Mouse (Mus musculus) lung, postnatal 0 days (tissue): ENCODE data around the gene Thtpa. TPM values are rescaled to one million over a fixed set of nuclear protein-coding genes. Genes with fewer than 3 reads are reported as not detected.
A peak's percentile ranks its signal among the peaks of the same experiment; 100 is the strongest.

Experiments used
- ATAC-seq: fragments of 200-750 bp; cut with Nextera tagmentation; 2 replicates; pipeline ENCODE4 v1.8.0; 2017; ENCODE audit warnings: moderate library complexity
- DNase-seq: peaks from one replicate; pipeline ENCODE4 v3.0.0-alpha.2; 2016; ENCODE audit warnings: low spot score
- H3K27ac ChIP-seq: fragments of 300-500 bp; sonication (generic); 2 replicates; pipeline ENCODE4 v1.5.1; 2014; ENCODE audit warnings: antibody characterized with exemption, mild to moderate bottlenecking, low read length, mixed read lengths
- H3K27me3 ChIP-seq: fragments of 300-500 bp; sonication (generic); replicated peaks from 2 replicates; pipeline ENCODE4 v1.6.1; 2014; ENCODE audit warnings: low read length, mixed read lengths; ENCODE audit not compliant: insufficient read depth
- H3K36me3 ChIP-seq: fragments of 300-500 bp; sonication (generic); 2 replicates; pipeline ENCODE4 v1.6.1; 2014; ENCODE audit warnings: low read length, mixed read lengths; ENCODE audit not compliant: insufficient read depth
- H3K4me1 ChIP-seq: fragments of 300-500 bp; sonication (generic); 2 replicates; pipeline ENCODE4 v1.6.1; 2014; ENCODE audit warnings: antibody characterized with exemption, low read depth, low read length, mixed read lengths; ENCODE audit not compliant: insufficient read depth
- H3K4me2 ChIP-seq: fragments of 300-500 bp; sonication (generic); replicated peaks from 2 replicates; pipeline ENCODE4 v1.6.1; 2014; ENCODE audit warnings: low read depth, mild to moderate bottlenecking, low read length, moderate library complexity, mixed read lengths
- H3K4me3 ChIP-seq: fragments of 300-500 bp; sonication (generic); 2 replicates; pipeline ENCODE4 v1.5.1; 2014; ENCODE audit warnings: low read depth, low read length
- H3K9ac ChIP-seq: fragments of 300-500 bp; sonication (generic); replicated peaks from 2 replicates; pipeline ENCODE4 v1.6.1; 2014; ENCODE audit warnings: low read depth, mild to moderate bottlenecking
- H3K9me3 ChIP-seq: fragments of 300-500 bp; sonication (generic); 2 replicates; pipeline ENCODE4 v1.6.1; 2016; ENCODE audit warnings: low read length, mixed read lengths
- CTCF ChIP-seq: IDR thresholded peaks from 2 replicates; pipeline ENCODE4 v1.5.1; 2016; ENCODE audit warnings: antibody characterized with exemption, mild to moderate bottlenecking
- EP300 ChIP-seq: IDR thresholded peaks from 2 replicates; pipeline ENCODE4 v1.6.1; 2016; ENCODE audit warnings: antibody characterized with exemption, mild to moderate bottlenecking, control low read depth
- WGBS: fragments of 180-500 bp; shearing (Covaris S2); extraction: QIAGEN DNeasy Blood & Tissue Kit; methylation state at CpG from one replicate; pipeline ENCODE4 v1.1.7; 2014; 5-methylcytosine and 5-hydroxymethylcytosine counted together
- polyA plus RNA-seq: library from polyadenylated mRNA; unstranded; fragments of >200 nt; fragmentation: Nextera tagmentation; extraction: Ambion mirVana; gene quantifications from 2 replicates; pipeline ENCODE4 v1.2.1, GENCODE M21; 2015

The Thtpa gene
- polyA plus RNA-seq, 1 experiment from 2014 or later: 14.1 TPM

DNA sequence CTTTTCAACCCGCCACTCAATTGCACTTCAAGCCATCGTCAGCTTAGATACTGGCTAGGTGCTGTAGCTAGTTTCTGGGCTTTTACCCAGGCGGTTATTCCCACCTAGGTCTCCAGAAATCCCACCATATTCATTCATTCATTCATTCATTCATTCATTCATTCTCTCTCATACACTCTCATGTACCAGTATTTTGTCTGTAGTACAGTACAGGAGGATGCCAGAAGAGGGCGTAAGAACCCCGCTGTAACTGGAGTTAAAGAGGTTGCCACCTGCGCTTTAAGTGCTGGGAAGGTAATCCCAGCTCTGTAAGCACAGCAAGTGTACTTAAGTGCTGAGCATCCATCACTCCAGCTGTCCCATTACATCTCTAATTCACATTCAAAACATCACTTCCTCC, 657 bp upstream of the Thtpa start:
- Histone ChIP-seq H3K4me1 (peaks cover 8% of the 10 kb centered on the region), H3K9me3 (no peaks in the 10 kb centered on the region), H3K4me3 (no peak overlapping the region), H3K4me2 (no peak overlapping the region), H3K27ac (no peak overlapping the region), H3K27me3 (no peaks in the 10 kb centered on the region), H3K36me3 (no peaks in the 10 kb centered on the region), H3K9ac (no peak overlapping the region)
- TF ChIP-seq CTCF (peak; percentile 44), EP300 (no peak)
- no peak for DNase-seq
- ATAC-seq: no peak
- 39% methylated on average over 6 of the region's 6 CpGs for WGBS

GRCm38 (mm10) chr14:55095263-55095662, 679 bp downstream of the Thtpa start:
- Histone ChIP-seq H3K4me1 (peaks cover 8% of the 10 kb centered on the region; the same call in 1 of the 2 replicates), H3K27me3 (no peaks in the 10 kb centered on the region), H3K9ac (peak overlapping the region; percentile 68), H3K4me3 (peak overlapping the region; percentile 58), H3K36me3 (peaks cover 4% of the 10 kb centered on the region; the same call in 1 of the 2 replicates), H3K27ac (peak overlapping the region; percentile 17; the same call in 1 of the 2 replicates), H3K9me3 (no peaks in the 10 kb centered on the region), H3K4me2 (peak overlapping the region; percentile 74)
- no peak for TF ChIP-seq CTCF
- no peak for TF ChIP-seq EP300
- no peak for DNase-seq
- WGBS: 45% methylated on average over 9 of the region's 9 CpGs
- ATAC-seq: no peak

DNA sequence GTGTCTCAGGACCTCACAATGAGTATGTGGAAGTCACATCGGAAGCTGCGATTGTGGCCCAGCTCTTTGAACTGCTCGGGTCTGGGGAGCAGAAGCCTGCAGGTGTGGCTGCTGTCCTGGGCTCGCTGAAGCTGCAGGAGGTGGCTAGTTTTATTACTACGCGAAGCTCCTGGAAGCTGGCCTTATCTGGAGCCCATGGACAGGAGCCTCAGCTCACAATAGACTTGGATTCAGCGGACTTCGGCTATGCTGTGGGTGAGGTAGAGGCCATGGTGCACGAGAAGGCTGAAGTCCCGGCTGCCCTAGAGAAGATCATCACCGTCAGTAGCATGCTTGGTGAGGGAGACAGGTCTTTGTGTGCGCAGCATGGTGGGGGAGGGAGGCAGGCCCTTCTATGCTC, 1.1 kb downstream of the Thtpa start:
- H3K4me1 ChIP-seq: peaks cover 8% of the 10 kb centered on the region; the same call in 1 of the 2 replicates
- no peaks in the 10 kb centered on the region for H3K9me3 ChIP-seq
- no peak overlapping the region for H3K9ac ChIP-seq
- WGBS: 58% methylated on average over 12 of the region's 12 CpGs
- TF ChIP-seq EP300: no peak
- TF ChIP-seq CTCF: no peak
- peak overlapping the region; percentile 74 for H3K4me2 ChIP-seq
- H3K4me3 ChIP-seq: no peak overlapping the region
- H3K27ac ChIP-seq: no peak overlapping the region
- no peak for ATAC-seq
- DNase-seq: no peak
- peaks cover 4% of the 10 kb centered on the region; the same call in 1 of the 2 replicates for H3K36me3 ChIP-seq
- no peaks in the 10 kb centered on the region for H3K27me3 ChIP-seq

DNA sequence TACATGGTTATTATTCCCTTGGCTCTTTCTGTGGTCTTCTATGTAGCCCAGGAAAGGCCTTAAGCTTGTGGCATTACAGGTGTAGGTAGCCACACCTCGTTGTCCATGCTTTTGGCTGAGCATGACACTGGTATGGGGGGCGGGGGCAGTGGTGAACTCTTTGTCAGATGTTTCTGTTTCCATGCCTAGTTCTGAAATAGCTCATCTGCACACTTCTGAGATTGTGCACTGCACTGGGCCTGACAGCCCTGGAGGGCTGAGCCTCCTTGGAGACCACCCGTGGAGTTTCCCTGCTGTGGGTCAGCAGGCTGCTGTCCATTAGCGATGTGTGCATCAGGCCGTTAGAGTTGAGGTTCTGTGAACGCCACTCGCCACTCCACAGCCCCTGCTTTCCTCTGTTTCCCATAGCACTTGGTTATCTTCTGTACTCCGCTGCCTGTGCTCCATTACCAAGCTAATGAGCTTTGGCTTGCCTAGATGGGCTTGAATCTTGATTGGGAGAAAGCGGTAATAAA, 2.0 kb downstream of the Thtpa start:
- ATAC-seq (no peak), DNase-seq (no peak)
- H3K9me3 ChIP-seq: no peaks in the 10 kb centered on the region
- no peak overlapping the region for H3K4me3 ChIP-seq
- no peaks in the 10 kb centered on the region for H3K27me3 ChIP-seq
- 72% methylated on average over 9 of the region's 9 CpGs for WGBS
- no peak overlapping the region for H3K27ac ChIP-seq
- TF ChIP-seq EP300 (no peak), CTCF (no peak)
- H3K4me1 ChIP-seq: peaks cover 8% of the 10 kb centered on the region; the same call in 1 of the 2 replicates
- no peak overlapping the region for H3K4me2 ChIP-seq
- H3K9ac ChIP-seq: no peak overlapping the region
- peaks cover 4% of the 10 kb centered on the region; the same call in 1 of the 2 replicates for H3K36me3 ChIP-seq

GRCm38 (mm10) chr14:55097646-55098045, 3.1 kb downstream of the Thtpa start:
- Histone ChIP-seq H3K9me3 (no peaks in the 10 kb centered on the region), H3K36me3 (peaks cover 7% of the 10 kb centered on the region; the same call in 1 of the 2 replicates), H3K27me3 (no peaks in the 10 kb centered on the region), H3K4me1 (peaks cover 8% of the 10 kb centered on the region; the same call in 1 of the 2 replicates), H3K4me2 (no peak overlapping the region), H3K27ac (peak overlapping the region; percentile 63; the same call in 1 of the 2 replicates), H3K4me3 (no peak overlapping the region), H3K9ac (no peak overlapping the region)
- TF ChIP-seq CTCF (no peak), EP300 (no peak)
- 57% methylated on average over 10 of the region's 10 CpGs for WGBS
- DNase-seq (no peak), ATAC-seq (no peak)

- 40% methylated on average over 4 of the region's 4 CpGs for WGBS
- peak overlapping the region; percentile 63; the same call in 1 of the 2 replicates for H3K27ac ChIP-seq
- no peak overlapping the region for H3K9ac ChIP-seq
- peak; percentile 11; the same call in 1 of the 2 replicates for TF ChIP-seq EP300
- TF ChIP-seq CTCF: peak; percentile 81
- peaks cover 7% of the 10 kb centered on the region; the same call in 1 of the 2 replicates for H3K36me3 ChIP-seq
- ATAC-seq: peak; percentile 62
- peak; percentile 82 for DNase-seq
- no peaks in the 10 kb centered on the region for H3K27me3 ChIP-seq
- no peaks in the 10 kb centered on the region for H3K9me3 ChIP-seq
- no peak overlapping the region for H3K4me2 ChIP-seq
- peaks cover 8% of the 10 kb centered on the region; the same call in 1 of the 2 replicates for H3K4me1 ChIP-seq
- H3K4me3 ChIP-seq: no peak overlapping the region
Measured at GRCm38 (mm10) chr14:55098067-55098466, 3.5 kb downstream of the Thtpa start.
